Mouse (Mus musculus): ENCODE data around the gene Hscb. TPM values are rescaled to one million over a fixed set of nuclear protein-coding genes. Genes with fewer than 3 reads are reported as not detected.
"Not testable (repeated sequence)": the region's sequence is repeated elsewhere in the genome, so short reads cannot be mapped to it uniquely, and the experiment has no call there.

The Hscb gene
- total RNA-seq (2017) = 17.2 to 39.5 TPM (median 19.4 TPM) in 3 replicates

GRCm38 (mm10) chr5:110839678-110840365 is at the start of gene Hscb, which contains the start of gene Chek2:
TSS of gene Hscb (minus strand) at chr5:110839777.
TSS of gene Chek2 (plus strand) at chr5:110839979.
- ATAC-seq (replicated peaks; ENCODE audit: insufficient number of reproducible peaks, low FRiP score, low TSS enrichment, poor library complexity, severe bottlenecking) = peak; percentile 98

- no peak for ATAC-seq (replicated peaks; ENCODE audit: insufficient number of reproducible peaks, low FRiP score, low TSS enrichment, poor library complexity, severe bottlenecking)
Observed at GRCm38 (mm10) chr5:110888596-110888995, 49.0 kb upstream of the Hscb start.

- ATAC-seq (replicated peaks; ENCODE audit: insufficient number of reproducible peaks, low FRiP score, low TSS enrichment, poor library complexity, severe bottlenecking) = no peak
Observed at GRCm38 (mm10) chr5:110879584-110880374, 40.2 kb upstream of the Hscb start, which contains the start of gene Ttc28. TSS of gene Ttc28 (plus strand) at chr5:110879803.

- ATAC-seq (replicated peaks; ENCODE audit: insufficient number of reproducible peaks, low FRiP score, low TSS enrichment, poor library complexity, severe bottlenecking) = no peak
Observed at GRCm38 (mm10) chr5:110879042-110879441, 39.5 kb upstream of the Hscb start.

GRCm38 (mm10) chr5:110878526-110878925 is 38.9 kb upstream of the Hscb start:
- not testable (repeated sequence) for ATAC-seq (replicated peaks; ENCODE audit: insufficient number of reproducible peaks, low FRiP score, low TSS enrichment, poor library complexity, severe bottlenecking)

GRCm38 (mm10) chr5:110877666-110878505 is 38.3 kb upstream of the Hscb start:
- ATAC-seq (replicated peaks; ENCODE audit: insufficient number of reproducible peaks, low FRiP score, low TSS enrichment, poor library complexity, severe bottlenecking) = no peak

- ATAC-seq (replicated peaks; ENCODE audit: insufficient number of reproducible peaks, low FRiP score, low TSS enrichment, poor library complexity, severe bottlenecking) = no peak
Observed at GRCm38 (mm10) chr5:110875286-110875685, 35.7 kb upstream of the Hscb start.

GRCm38 (mm10) chr5:110874711-110875110 is 35.1 kb upstream of the Hscb start:
- no peak for ATAC-seq (replicated peaks; ENCODE audit: insufficient number of reproducible peaks, low FRiP score, low TSS enrichment, poor library complexity, severe bottlenecking)

GRCm38 (mm10) chr5:110873160-110873559 is 33.6 kb upstream of the Hscb start:
- ATAC-seq (replicated peaks; ENCODE audit: insufficient number of reproducible peaks, low FRiP score, low TSS enrichment, poor library complexity, severe bottlenecking) = no peak

GRCm38 (mm10) chr5:110869242-110869669 is 29.7 kb upstream of the Hscb start:
- no peak for ATAC-seq (replicated peaks; ENCODE audit: insufficient number of reproducible peaks, low FRiP score, low TSS enrichment, poor library complexity, severe bottlenecking)

- no peak for ATAC-seq (replicated peaks; ENCODE audit: insufficient number of reproducible peaks, low FRiP score, low TSS enrichment, poor library complexity, severe bottlenecking)
Observed at GRCm38 (mm10) chr5:110868460-110868859, 28.9 kb upstream of the Hscb start.

- no peak for ATAC-seq (replicated peaks; ENCODE audit: insufficient number of reproducible peaks, low FRiP score, low TSS enrichment, poor library complexity, severe bottlenecking)
Observed at GRCm38 (mm10) chr5:110860445-110860844, 20.9 kb upstream of the Hscb start.

GRCm38 (mm10) chr5:110859013-110859650 is 19.6 kb upstream of the Hscb start:
- ATAC-seq (replicated peaks; ENCODE audit: insufficient number of reproducible peaks, low FRiP score, low TSS enrichment, poor library complexity, severe bottlenecking) = no peak

GRCm38 (mm10) chr5:110857091-110857490 is 17.5 kb upstream of the Hscb start:
- ATAC-seq (replicated peaks; ENCODE audit: insufficient number of reproducible peaks, low FRiP score, low TSS enrichment, poor library complexity, severe bottlenecking) = no peak

- ATAC-seq (replicated peaks; ENCODE audit: insufficient number of reproducible peaks, low FRiP score, low TSS enrichment, poor library complexity, severe bottlenecking) = no peak
Observed at GRCm38 (mm10) chr5:110852990-110853389, 13.4 kb upstream of the Hscb start.

- no peak for ATAC-seq (replicated peaks; ENCODE audit: insufficient number of reproducible peaks, low FRiP score, low TSS enrichment, poor library complexity, severe bottlenecking)
Observed at GRCm38 (mm10) chr5:110841046-110841862, 1.7 kb upstream of the Hscb start.

- no peak for ATAC-seq (replicated peaks; ENCODE audit: insufficient number of reproducible peaks, low FRiP score, low TSS enrichment, poor library complexity, severe bottlenecking)
Observed at GRCm38 (mm10) chr5:110840465-110840864, 888 bp upstream of the Hscb start.

Data from monocyte, adult 5-6 weeks (primary cell).